Mouse (Mus musculus) thymus, adult 2 months (tissue): Measurements from ENCODE around the gene Plekhn1.

Experiments used
- CTCF ChIP-seq: fragments of 200-500 bp; IDR thresholded peaks from 2 replicates; pipeline ENCODE4 v1.5.1; 2012; ENCODE audit warnings: mild to moderate bottlenecking, control low read depth, low read length, moderate library complexity, borderline replicate concordance; ENCODE audit not compliant: control insufficient read depth, poor library complexity, insufficient read depth; ENCODE audit errors: extremely low read depth
- POLR2A ChIP-seq: fragments of 200-500 bp; IDR thresholded peaks from 2 replicates; pipeline ENCODE4 v1.6.1; 2012; ENCODE audit warnings: mild to moderate bottlenecking, low read length, control low read depth, moderate library complexity; ENCODE audit not compliant: control insufficient read depth, poor library complexity, insufficient read depth; ENCODE audit errors: extremely low read depth

- no peak for TF ChIP-seq POLR2A
- no peak for TF ChIP-seq CTCF
Observed at GRCm38 (mm10) chr4:156219936-156220335, 14.7 kb downstream of the Plekhn1 start.
